Mouse (Mus musculus) ES-Bruce4 (cell line): ENCODE results near the gene N6amt1. TPM values are rescaled to one million over a fixed set of nuclear protein-coding genes. Genes with fewer than 3 reads are reported as not detected.

ENCODE experiments used
- H3K27ac ChIP-seq: 2 replicates; pipeline ENCODE4 v1.5.1; 2012; ENCODE audit warnings: low read length, inconsistent platforms; ENCODE audit not compliant: insufficient read depth
- H3K27me3 ChIP-seq: 2 replicates; pipeline ENCODE4 v1.6.1; 2012; ENCODE audit warnings: mild to moderate bottlenecking, low read length, inconsistent platforms; ENCODE audit not compliant: control insufficient read depth, poor library complexity, insufficient read depth, severe bottlenecking
- H3K36me3 ChIP-seq: 2 replicates; pipeline ENCODE4 v1.6.1; 2012; ENCODE audit warnings: inconsistent platforms, mild to moderate bottlenecking, low read length, moderate library complexity; ENCODE audit not compliant: control insufficient read depth, poor library complexity, insufficient read depth, severe bottlenecking
- H3K4me1 ChIP-seq: one replicate; pipeline ENCODE4 v1.8.1; 2011; ENCODE audit warnings: low read length; ENCODE audit not compliant: control insufficient read depth, insufficient read depth
- H3K4me3 ChIP-seq: 2 replicates; pipeline ENCODE4 v1.5.1; 2011; ENCODE audit warnings: low read depth, mild to moderate bottlenecking, low read length
- H3K9ac ChIP-seq: 2 replicates; pipeline ENCODE4 v1.6.1; 2012; ENCODE audit warnings: low read depth, mild to moderate bottlenecking, inconsistent platforms; ENCODE audit not compliant: poor library complexity, severe bottlenecking
- H3K9me3 ChIP-seq: replicated peaks from 2 replicates; pipeline ENCODE4 v1.6.1; 2012; ENCODE audit warnings: mild to moderate bottlenecking, low read length, inconsistent platforms; ENCODE audit not compliant: control insufficient read depth, poor library complexity, insufficient read depth, severe bottlenecking
- CTCF ChIP-seq: IDR thresholded peaks from one replicate; pipeline ENCODE4 v1.8.1; 2011; ENCODE audit warnings: low read depth, low read length
- EP300 ChIP-seq: IDR thresholded peaks from 2 replicates; pipeline ENCODE4 v1.6.1; 2011; ENCODE audit warnings: low read depth, low read length; ENCODE audit not compliant: insufficient read depth
- POLR2A ChIP-seq: IDR thresholded peaks from one replicate; pipeline ENCODE4 v1.8.1; 2011; ENCODE audit warnings: low read length; ENCODE audit not compliant: insufficient read depth
- polyA plus RNA-seq: library from polyadenylated mRNA; stranded (reverse); fragments of >200 nt; gene quantifications from 2 replicates; pipeline ENCODE4 v1.2.4, GENCODE M21; 2011; ENCODE audit warnings: low read depth; ENCODE audit not compliant: missing spikeins, insufficient read depth, insufficient read length

The N6amt1 gene
- polyA plus RNA-seq, 1 experiment, result 11.2 TPM

GRCm38 (mm10) chr16:87364231-87364630, 10.2 kb downstream of the N6amt1 start:
- Histone ChIP-seq H3K4me3 (no peak overlapping the region), H3K36me3 (peaks cover 3% of the 10 kb centered on the region; the same call in 1 of the 2 replicates), H3K4me1 (no peaks in the 10 kb centered on the region), H3K27me3 (no peaks in the 10 kb centered on the region), H3K9me3 (no peaks in the 10 kb centered on the region), H3K27ac (no peak overlapping the region), H3K9ac (no peak overlapping the region)
- no peak for TF ChIP-seq CTCF
- TF ChIP-seq POLR2A, result no peak
- no peak for TF ChIP-seq EP300

GRCm38 (mm10) chr16:87366035-87366434, 12.1 kb downstream of the N6amt1 start:
- Histone ChIP-seq H3K9ac (no peak overlapping the region), H3K36me3 (peaks cover 3% of the 10 kb centered on the region; the same call in 1 of the 2 replicates), H3K4me3 (no peak overlapping the region), H3K27me3 (no peaks in the 10 kb centered on the region), H3K9me3 (no peaks in the 10 kb centered on the region), H3K27ac (no peak overlapping the region), H3K4me1 (no peaks in the 10 kb centered on the region)
- TF ChIP-seq POLR2A (no peak), CTCF (no peak), EP300 (no peak)

GRCm38 (mm10) chr16:87366445-87366844, 12.5 kb downstream of the N6amt1 start:
- TF ChIP-seq CTCF (no peak), EP300 (no peak), POLR2A (no peak)
- H3K9ac ChIP-seq, result no peak overlapping the region
- H3K4me1 ChIP-seq, result no peaks in the 10 kb centered on the region
- peaks cover under 1% of the 10 kb centered on the region; the same call in 1 of the 2 replicates for H3K9me3 ChIP-seq
- H3K36me3 ChIP-seq, result peaks cover 3% of the 10 kb centered on the region; the same call in 1 of the 2 replicates
- no peak overlapping the region for H3K4me3 ChIP-seq
- H3K27ac ChIP-seq, result no peak overlapping the region
- no peaks in the 10 kb centered on the region for H3K27me3 ChIP-seq

GRCm38 (mm10) chr16:87382996-87383395, 29.0 kb downstream of the N6amt1 start:
- no peak overlapping the region for H3K27ac ChIP-seq
- peaks cover 34% of the 10 kb centered on the region for H3K36me3 ChIP-seq
- H3K9ac ChIP-seq, result no peak overlapping the region
- H3K4me1 ChIP-seq, result no peaks in the 10 kb centered on the region
- H3K4me3 ChIP-seq, result no peak overlapping the region
- TF ChIP-seq CTCF (no peak), EP300 (no peak), POLR2A (no peak)
- H3K9me3 ChIP-seq, result peaks cover 3% of the 10 kb centered on the region; the same call in 1 of the 2 replicates
- no peaks in the 10 kb centered on the region for H3K27me3 ChIP-seq

GRCm38 (mm10) chr16:87384366-87384765, 30.4 kb downstream of the N6amt1 start:
- H3K4me3 ChIP-seq, result no peak overlapping the region
- no peaks in the 10 kb centered on the region; the same call in 1 of the 2 replicates for H3K9me3 ChIP-seq
- H3K4me1 ChIP-seq, result no peaks in the 10 kb centered on the region
- no peak overlapping the region for H3K27ac ChIP-seq
- no peak overlapping the region for H3K9ac ChIP-seq
- no peaks in the 10 kb centered on the region for H3K27me3 ChIP-seq
- H3K36me3 ChIP-seq, result peaks cover 26% of the 10 kb centered on the region
- TF ChIP-seq EP300, result no peak
- no peak for TF ChIP-seq POLR2A
- TF ChIP-seq CTCF, result no peak

- H3K27me3 ChIP-seq, result no peaks in the 10 kb centered on the region
- H3K36me3 ChIP-seq, result peaks cover 3% of the 10 kb centered on the region; the same call in 1 of the 2 replicates
- H3K27ac ChIP-seq, result no peak overlapping the region
Measured at GRCm38 (mm10) chr16:87387444-87387977, 33.5 kb downstream of the N6amt1 start.

More at GRCm38 (mm10) chr16:87387444-87387977, 33.5 kb downstream of the N6amt1 start:
- Histone ChIP-seq H3K9me3 (no peaks in the 10 kb centered on the region), H3K4me1 (no peaks in the 10 kb centered on the region), H3K9ac (no peak overlapping the region), H3K4me3 (no peak overlapping the region)
- TF ChIP-seq EP300 (no peak), POLR2A (no peak), CTCF (no peak)
